Mouse (Mus musculus) heart, postnatal 4 days (tissue): ENCODE data around the gene Cited4. TPM values are rescaled to one million over a fixed set of nuclear protein-coding genes. Genes with fewer than 3 reads are reported as not detected.

Source experiments
- DNase-seq: peaks from one replicate; pipeline ENCODE4 v3.0.0; 2021
- total RNA-seq, 2 experiments: library from RNA; stranded (reverse); gene quantifications; 2 replicates each; pipeline ENCODE4 v1.2.3; 2021

The Cited4 gene
- 10 to 100 TPM; 78.9 to 84.3 TPM for total RNA-seq

- DNase-seq = peak; percentile 93
These were observed at the start of gene Cited4 for GRCm38 (mm10) chr4:120666358-120667024. TSS of gene Cited4 (plus strand) at chr4:120666572.

GRCm38 (mm10) chr4:120627728-120628127 is 38.6 kb upstream of the Cited4 start:
- no peak for DNase-seq

- DNase-seq = no peak
These were observed 36.0 kb upstream of the Cited4 start for GRCm38 (mm10) chr4:120630218-120630931.

DNA sequence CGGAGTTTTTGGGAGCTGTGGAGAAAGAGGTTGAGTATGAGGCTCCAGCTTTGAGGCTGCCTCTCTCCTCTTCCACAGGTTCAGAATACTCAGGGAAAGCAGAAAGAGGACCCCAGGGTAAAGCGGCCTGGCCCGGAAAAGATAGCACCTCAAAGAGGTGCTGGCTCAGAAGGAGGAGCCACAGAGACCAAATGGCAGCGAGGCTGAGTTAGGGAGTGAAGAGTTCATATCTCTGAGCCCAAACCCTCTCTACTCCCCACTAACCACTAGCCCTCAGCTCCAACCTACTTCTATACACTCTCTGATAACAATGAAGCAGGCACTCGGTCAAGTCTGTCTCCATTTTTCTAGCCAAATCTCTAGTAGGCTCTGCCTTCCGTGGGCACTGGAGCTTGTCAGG is 34.5 kb upstream of the Cited4 start:
- no peak for DNase-seq

- DNase-seq = no peak
These were observed 31.0 kb upstream of the Cited4 start for GRCm38 (mm10) chr4:120635351-120635750.

DNA sequence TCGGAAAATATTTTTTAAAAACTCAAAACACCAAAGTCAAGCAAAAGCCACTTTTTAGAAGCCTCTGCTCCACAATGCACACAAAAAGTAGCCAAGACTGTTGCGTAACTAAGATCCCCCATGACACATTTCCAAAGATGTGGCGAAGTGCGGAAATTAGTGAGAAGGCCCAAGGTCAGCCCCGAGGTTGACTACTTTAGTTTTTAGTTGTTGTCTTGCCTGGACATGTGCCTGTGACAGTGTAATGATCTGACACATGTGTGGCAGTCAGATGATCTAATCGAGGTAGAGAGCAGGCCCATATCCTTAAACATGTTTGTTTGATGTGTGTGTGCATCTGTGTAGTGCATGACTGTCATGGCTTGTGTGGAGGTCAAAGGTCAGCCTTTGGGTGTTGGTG is 24.4 kb upstream of the Cited4 start:
- no peak for DNase-seq

- DNase-seq = no peak
These were observed 22.5 kb upstream of the Cited4 start for GRCm38 (mm10) chr4:120643899-120644298.

DNA sequence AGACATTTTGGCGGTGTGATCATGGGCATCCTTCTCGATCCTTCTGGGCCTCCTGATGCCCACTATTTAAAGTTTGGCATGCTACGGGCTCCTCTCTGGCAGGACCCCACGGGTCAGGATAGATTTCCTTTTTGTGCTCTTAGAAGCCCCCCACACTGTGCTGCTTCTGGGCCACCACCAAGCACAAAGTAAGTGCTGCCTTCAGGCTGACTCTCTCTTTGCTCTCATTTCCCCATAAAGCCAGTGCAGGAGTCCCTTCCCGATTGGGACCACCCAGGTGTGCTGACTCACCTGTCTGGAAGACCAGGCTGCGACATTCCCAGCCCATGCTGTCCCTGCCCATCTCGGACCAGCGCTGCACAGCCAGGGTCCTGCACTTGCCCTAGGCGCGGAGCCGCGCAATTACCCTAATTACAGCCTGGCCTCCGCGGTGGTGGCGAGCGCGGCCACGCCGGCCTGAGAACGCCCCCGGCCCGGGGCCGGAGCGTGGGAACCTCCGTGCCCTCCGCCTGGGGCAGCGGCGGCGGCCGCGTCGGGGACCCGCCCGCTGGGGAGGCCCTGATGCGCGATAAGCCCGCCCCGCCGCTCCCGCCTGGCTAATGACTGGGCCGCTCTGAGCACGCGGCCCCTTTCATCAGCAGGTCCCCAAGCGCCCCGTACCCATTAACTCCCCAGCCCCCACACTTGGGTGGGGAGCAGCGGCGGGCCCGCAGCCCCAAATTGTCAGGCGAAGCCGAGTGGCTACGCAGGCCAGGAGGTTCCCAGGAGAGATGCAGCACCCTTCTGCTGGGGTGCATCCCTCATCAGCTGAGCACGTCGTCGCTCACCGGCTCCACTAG is 16.8 kb upstream of the Cited4 start:
- DNase-seq = peak; percentile 22

GRCm38 (mm10) chr4:120650208-120650592 is 16.2 kb upstream of the Cited4 start:
- no peak for DNase-seq

DNA sequence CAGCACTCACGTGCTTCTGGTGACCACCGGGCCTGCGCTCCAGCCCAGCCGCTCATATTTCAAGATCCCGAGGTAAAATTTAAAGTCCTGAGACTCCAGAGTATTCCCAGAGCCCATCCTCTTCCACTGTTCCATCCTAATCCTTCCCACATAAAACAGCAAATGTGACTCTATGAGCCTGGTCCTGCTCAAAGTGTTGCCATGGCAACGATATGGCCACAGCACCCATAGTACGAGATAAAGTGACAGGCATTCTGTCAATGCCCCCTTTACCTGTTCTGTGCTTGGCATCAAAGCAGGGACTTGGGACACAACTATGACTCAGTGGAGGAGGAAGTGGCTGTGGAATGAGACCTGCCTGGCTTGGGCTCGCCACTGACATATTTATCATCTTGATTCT is 10.5 kb upstream of the Cited4 start:
- DNase-seq = no peak

GRCm38 (mm10) chr4:120660485-120660884 is 5.9 kb upstream of the Cited4 start:
- no peak for DNase-seq

GRCm38 (mm10) chr4:120664601-120665000 is 1.8 kb upstream of the Cited4 start:
- DNase-seq = no peak

DNA sequence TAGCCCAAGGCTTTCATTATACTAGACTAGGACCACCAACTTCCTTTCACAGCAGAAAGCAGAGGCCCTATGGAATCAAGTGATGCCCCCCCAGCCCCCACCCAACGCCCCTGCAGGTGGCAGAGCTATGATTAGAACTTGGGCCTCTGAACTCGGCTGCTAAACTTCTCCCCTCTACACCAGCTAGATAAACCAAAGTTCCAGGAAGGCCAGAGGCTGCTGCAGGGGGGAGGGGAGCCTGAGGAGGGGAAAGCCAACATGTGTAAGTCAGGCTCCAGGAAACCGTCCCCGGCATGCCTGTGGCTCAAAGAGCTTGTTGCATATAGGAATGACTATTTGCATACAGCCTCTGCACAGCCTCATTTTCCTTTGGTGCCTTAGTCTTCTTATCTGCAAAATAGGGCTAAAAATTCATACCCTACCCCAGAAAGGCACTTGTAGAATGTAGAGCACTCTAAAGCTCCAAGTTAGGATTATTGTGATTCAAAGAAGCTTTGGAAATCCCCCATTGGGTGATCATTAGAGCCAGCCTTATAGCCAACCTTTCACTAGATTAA is 1.1 kb upstream of the Cited4 start:
- DNase-seq = no peak

DNA sequence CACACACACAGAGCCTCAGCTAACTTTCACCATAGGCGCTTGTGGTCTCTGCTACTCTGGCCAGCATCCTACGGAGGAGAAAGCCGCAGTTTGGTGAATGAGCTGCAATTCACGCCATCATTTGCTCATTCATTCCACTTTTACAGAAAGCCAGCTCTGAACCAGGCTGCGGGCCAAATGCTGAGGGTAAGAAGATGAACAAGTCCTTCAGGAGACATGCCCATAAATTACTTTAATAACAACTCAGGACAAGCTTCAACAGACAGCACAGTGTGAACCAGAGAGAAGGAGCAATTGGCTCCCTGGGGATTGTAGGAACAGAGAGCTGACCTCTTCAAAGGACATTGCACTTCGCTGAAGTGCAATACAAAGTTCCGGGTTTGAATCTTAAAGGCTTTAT is 590 bp upstream of the Cited4 start:
- DNase-seq = no peak

GRCm38 (mm10) chr4:120667045-120667501 is 701 bp downstream of the Cited4 start:
- DNase-seq = peak; percentile 67

- no peak for DNase-seq
These were observed 1.2 kb downstream of the Cited4 start for GRCm38 (mm10) chr4:120667555-120667954.

DNA sequence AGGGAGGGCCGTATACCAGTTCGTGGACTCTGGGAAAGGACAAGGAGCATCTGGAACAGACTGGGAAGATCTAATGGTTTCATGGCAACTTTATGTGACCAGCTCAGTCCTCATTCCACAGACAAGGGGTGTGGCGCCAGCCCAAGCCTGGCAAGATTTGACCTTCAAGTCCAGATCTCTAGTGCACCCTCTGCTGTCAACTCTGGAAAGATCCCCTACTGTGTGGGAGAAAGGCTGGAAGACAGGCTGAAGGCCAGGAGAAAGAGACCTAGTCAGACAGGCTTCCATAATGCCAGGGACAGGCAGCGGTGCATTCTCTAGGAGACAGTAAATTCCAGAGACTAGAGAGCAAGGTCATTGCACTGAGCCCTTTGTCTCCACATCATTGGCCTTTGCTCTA is 2.2 kb downstream of the Cited4 start:
- peak; percentile 71 for DNase-seq

GRCm38 (mm10) chr4:120669585-120669984 is 3.2 kb downstream of the Cited4 start:
- no peak for DNase-seq

- no peak for DNase-seq
These were observed 4.7 kb downstream of the Cited4 start for GRCm38 (mm10) chr4:120671046-120671445.

DNA sequence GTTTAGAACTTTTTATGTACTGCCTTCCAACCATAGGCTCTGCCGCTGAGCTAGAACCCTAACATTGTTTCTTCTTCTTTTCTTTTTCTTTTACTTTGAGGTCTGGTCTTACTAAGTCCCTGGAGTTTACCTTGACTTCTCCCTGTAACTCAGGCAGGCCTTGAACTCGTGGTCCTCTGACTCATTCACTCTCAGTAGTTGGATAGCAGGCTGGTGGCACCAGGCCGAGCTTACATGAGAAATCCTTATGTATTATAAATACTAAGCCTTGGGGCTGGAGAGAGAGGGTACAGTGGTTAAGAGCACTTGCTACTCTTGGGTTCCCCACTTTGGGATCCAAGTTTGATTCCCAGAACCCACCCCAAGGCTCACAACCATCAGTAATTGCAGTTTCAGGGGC is 7.2 kb downstream of the Cited4 start:
- DNase-seq = no peak

DNA sequence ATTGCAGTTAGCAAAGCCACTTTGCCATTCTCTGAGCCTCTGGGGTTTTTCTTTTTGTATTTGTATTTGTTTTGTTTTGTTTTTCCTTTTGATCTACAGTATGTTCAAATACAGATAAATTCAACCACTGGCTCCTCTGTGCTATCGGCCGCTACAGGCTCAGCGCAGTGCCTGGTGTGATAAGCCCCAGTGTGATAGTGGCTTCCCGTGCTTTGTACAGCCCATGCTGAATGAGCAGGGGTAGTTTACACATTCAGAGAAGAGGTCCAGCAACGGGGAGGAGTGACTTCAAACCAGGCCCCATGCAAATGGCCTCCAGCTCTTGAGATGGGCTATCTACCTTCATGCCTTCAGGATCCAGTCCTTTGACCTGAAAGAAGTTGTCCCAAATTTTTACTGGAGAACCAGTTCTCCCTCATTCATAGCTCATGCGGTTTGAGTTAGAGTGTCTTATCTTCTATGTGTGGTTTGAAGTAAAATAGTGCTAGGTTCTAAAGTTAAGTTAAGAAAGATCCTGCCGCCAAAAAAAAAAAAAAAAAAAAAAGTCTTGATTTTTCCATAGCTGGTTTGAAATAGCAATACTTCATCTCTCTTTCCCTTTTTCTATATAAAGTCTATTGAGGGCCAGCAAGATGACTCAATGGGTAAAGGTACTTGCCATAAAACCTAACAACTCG is 8.5 kb downstream of the Cited4 start:
- DNase-seq = no peak

- no peak for DNase-seq
These were observed 9.3 kb downstream of the Cited4 start for GRCm38 (mm10) chr4:120675640-120676039.
